Mouse (Mus musculus): ENCODE data around the gene Rsad1.

The Rsad1 gene

GRCm38 (mm10) chr11:94548888-94549690, at the start of gene Rsad1:
Rsad1 (minus strand) TSS chr11:94549255.
- peak; percentile 98 for DNase-seq

- no peak for DNase-seq
These were observed 49.5 kb upstream of the Rsad1 start for GRCm38 (mm10) chr11:94598437-94599120.

- DNase-seq: peak; percentile 22
These were observed 48.3 kb upstream of the Rsad1 start for GRCm38 (mm10) chr11:94597319-94597718.

GRCm38 (mm10) chr11:94596311-94596852, 47.3 kb upstream of the Rsad1 start:
- DNase-seq: no peak

GRCm38 (mm10) chr11:94587511-94587910, 38.5 kb upstream of the Rsad1 start:
- no peak for DNase-seq

- DNase-seq: no peak
These were observed 36.0 kb upstream of the Rsad1 start for GRCm38 (mm10) chr11:94585091-94585490.

GRCm38 (mm10) chr11:94580111-94580740, 31.2 kb upstream of the Rsad1 start:
- DNase-seq: no peak

- no peak for DNase-seq
These were observed 27.3 kb upstream of the Rsad1 start for GRCm38 (mm10) chr11:94576361-94576760.

GRCm38 (mm10) chr11:94575036-94575435, 26.0 kb upstream of the Rsad1 start:
- no peak for DNase-seq

GRCm38 (mm10) chr11:94574560-94574959, 25.5 kb upstream of the Rsad1 start:
- DNase-seq: no peak

- no peak for DNase-seq
These were observed 22.8 kb upstream of the Rsad1 start for GRCm38 (mm10) chr11:94571850-94572249.

GRCm38 (mm10) chr11:94570612-94571011, 21.6 kb upstream of the Rsad1 start:
- no peak for DNase-seq

- DNase-seq: no peak
These were observed 18.3 kb upstream of the Rsad1 start for GRCm38 (mm10) chr11:94567326-94567725.

GRCm38 (mm10) chr11:94566534-94566933, 17.5 kb upstream of the Rsad1 start:
- DNase-seq: no peak

GRCm38 (mm10) chr11:94565151-94565479, 16.1 kb upstream of the Rsad1 start:
- no peak for DNase-seq

GRCm38 (mm10) chr11:94564437-94565150, 15.5 kb upstream of the Rsad1 start, which contains the start of gene Chad:
Chad (plus strand) TSS chr11:94565047.
- peak; percentile 38 for DNase-seq

- DNase-seq: no peak
These were observed 14.8 kb upstream of the Rsad1 start for GRCm38 (mm10) chr11:94563821-94564220.

GRCm38 (mm10) chr11:94563383-94563782, 14.3 kb upstream of the Rsad1 start:
- no peak for DNase-seq

- DNase-seq: no peak
These were observed 9.2 kb upstream of the Rsad1 start for GRCm38 (mm10) chr11:94558226-94558625.

GRCm38 (mm10) chr11:94550442-94550744, 1.3 kb upstream of the Rsad1 start:
- no peak for DNase-seq

- no peak for DNase-seq
These were observed 811 bp upstream of the Rsad1 start for GRCm38 (mm10) chr11:94549691-94550441.

- DNase-seq: peak; percentile 66
These were observed 842 bp downstream of the Rsad1 start for GRCm38 (mm10) chr11:94548041-94548784.
